Mouse (Mus musculus): ENCODE data around the gene Tex36. TPM values are rescaled to one million over a fixed set of nuclear protein-coding genes. Genes with fewer than 3 reads are reported as not detected.

Tex36 gene
- polyA plus RNA-seq, 1 experiment from 2014 or later, result not detected

DNA sequence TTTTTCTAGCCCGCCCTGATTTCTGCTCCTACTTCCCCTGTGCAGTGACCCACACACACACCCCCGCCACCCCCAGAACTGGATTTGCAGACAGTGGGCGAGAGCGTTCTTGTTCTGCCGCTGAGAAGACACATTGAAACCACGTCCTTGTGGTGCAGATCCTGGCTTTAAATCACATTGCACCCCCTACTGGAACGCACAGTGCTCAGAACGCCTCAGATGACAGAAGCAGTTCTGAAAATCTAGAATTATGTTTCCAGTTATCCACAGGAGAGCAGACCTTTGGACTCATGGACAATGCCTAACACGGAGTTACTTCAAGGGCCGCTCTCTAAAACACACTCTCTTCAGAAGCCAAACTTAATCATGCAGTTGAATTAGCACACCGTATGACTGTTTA is 18.8 kb upstream of the Tex36 start:
- peaks cover 10% of the 10 kb centered on the region; the same call in 1 of the 2 replicates for H3K4me1 ChIP-seq
- no peak overlapping the region for H3K27ac ChIP-seq
- no peak overlapping the region for H3K9ac ChIP-seq
- H3K36me3 ChIP-seq, result no peaks in the 10 kb centered on the region
- 19% methylated on average over 11 of the region's 11 CpGs for WGBS
- no peak; the same call in 1 of the 2 replicates for ATAC-seq (replicated peaks; ENCODE audit: low FRiP score)
- H3K27me3 ChIP-seq, result no peaks in the 10 kb centered on the region
- H3K9me3 ChIP-seq (replicated peaks), result no peaks in the 10 kb centered on the region
- peak overlapping the region; percentile 51 for H3K4me2 ChIP-seq
- H3K4me3 ChIP-seq (replicated peaks), result no peak overlapping the region

DNA sequence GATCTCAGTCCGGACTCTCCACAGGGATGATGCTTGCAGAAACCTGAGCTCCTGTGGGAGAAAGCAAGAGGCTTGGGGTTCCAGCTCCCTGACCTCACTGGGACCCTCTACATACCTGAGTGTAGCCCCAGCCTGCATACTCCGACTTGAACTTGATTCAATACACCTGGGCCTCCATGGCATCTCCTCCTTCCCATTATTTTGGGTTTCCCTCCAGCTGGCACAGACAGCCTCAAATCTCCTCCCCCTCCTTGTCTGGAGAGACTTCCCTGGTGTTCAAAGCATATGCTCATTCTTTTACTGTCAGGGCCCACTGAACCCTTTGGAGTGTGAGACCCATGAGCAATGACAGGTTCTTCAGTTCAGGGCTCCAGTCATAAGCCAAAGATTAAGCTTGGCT is 11.0 kb upstream of the Tex36 start:
- H3K9ac ChIP-seq, result no peak overlapping the region
- no peaks in the 10 kb centered on the region for H3K27me3 ChIP-seq
- H3K4me3 ChIP-seq (replicated peaks), result no peak overlapping the region
- H3K4me1 ChIP-seq, result peaks cover 18% of the 10 kb centered on the region
- no peaks in the 10 kb centered on the region for H3K9me3 ChIP-seq (replicated peaks)
- H3K4me2 ChIP-seq, result no peak overlapping the region
- H3K36me3 ChIP-seq, result no peaks in the 10 kb centered on the region
- no peak for ATAC-seq (replicated peaks; ENCODE audit: low FRiP score)
- 55% methylated on average over 2 of the region's 2 CpGs for WGBS
- no peak overlapping the region for H3K27ac ChIP-seq

DNA sequence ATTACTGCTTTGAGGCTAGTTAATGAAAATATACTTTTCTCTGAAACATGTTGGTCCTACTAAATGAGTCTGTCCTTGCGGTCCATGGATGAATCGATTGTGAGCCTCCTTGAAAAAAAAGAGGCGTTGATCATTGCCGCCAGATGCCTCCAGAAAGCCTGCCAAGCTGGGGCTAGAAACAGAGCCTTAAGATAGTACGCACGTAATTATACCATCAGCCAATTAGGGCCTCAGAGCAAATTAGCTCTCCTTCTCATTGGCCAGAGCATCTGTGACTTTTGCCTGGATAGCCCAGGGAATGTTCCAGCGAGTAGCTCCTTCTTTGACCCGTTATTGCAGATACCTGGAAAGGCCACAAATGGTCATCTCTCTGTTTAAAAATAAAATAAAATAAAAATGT is 7.6 kb upstream of the Tex36 start:
- ATAC-seq (replicated peaks; ENCODE audit: low FRiP score), result no peak

DNA sequence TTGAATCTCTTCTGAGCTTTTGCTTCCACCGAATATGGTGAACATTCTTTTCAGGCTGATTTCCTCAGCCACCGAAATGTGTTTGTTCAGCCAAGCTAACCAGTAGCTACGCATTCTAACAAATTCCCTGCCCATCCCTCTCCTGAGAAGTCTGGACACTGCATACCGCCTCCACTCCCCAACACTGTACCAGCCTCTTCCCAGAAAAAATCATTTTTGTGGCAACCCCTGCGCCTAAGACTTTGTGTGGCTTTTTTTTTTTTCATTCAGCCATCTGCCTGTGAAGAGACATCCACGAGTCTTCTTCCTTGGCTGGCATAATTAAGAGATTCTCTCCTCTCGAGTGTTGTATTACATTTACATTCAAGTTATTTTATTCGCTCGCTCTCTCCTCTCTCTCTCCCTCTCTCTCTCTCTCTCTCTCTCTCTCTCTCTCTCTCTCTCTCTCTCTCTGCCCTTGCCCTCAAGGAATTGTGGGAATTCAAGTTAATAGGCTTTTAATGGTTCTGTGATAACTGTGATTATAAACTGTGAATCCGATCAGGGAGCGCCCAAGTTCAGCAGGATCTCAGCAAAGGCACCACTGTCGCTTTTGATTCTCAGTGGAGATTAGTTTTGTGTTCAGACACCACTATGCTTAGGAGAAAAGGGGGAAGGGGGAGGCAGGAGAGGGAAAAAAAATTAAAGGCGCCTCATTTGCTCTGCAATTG is 6.8 kb upstream of the Tex36 start:
- no peak overlapping the region for H3K9ac ChIP-seq
- no peak for ATAC-seq (replicated peaks; ENCODE audit: low FRiP score)
- no peak overlapping the region for H3K27ac ChIP-seq
- 52% methylated on average over 13 of the region's 13 CpGs for WGBS
- no peaks in the 10 kb centered on the region for H3K9me3 ChIP-seq (replicated peaks)
- H3K36me3 ChIP-seq, result no peaks in the 10 kb centered on the region
- H3K4me1 ChIP-seq, result peaks cover 41% of the 10 kb centered on the region
- H3K27me3 ChIP-seq, result no peaks in the 10 kb centered on the region
- H3K4me2 ChIP-seq, result peak overlapping the region; percentile 45
- H3K4me3 ChIP-seq (replicated peaks), result peak overlapping the region; percentile 16; the same call in 1 of the 2 replicates

More for the DNA sequence above, 7.6 kb upstream of the Tex36 start:
- 77% methylated on average over 8 of the region's 8 CpGs for WGBS
- H3K4me3 ChIP-seq (replicated peaks), result no peak overlapping the region
- H3K9me3 ChIP-seq (replicated peaks), result no peaks in the 10 kb centered on the region
- no peak overlapping the region for H3K4me2 ChIP-seq
- H3K9ac ChIP-seq, result no peak overlapping the region
- H3K27ac ChIP-seq, result no peak overlapping the region
- H3K36me3 ChIP-seq, result no peaks in the 10 kb centered on the region
- H3K4me1 ChIP-seq, result peaks cover 39% of the 10 kb centered on the region
- no peaks in the 10 kb centered on the region for H3K27me3 ChIP-seq

DNA sequence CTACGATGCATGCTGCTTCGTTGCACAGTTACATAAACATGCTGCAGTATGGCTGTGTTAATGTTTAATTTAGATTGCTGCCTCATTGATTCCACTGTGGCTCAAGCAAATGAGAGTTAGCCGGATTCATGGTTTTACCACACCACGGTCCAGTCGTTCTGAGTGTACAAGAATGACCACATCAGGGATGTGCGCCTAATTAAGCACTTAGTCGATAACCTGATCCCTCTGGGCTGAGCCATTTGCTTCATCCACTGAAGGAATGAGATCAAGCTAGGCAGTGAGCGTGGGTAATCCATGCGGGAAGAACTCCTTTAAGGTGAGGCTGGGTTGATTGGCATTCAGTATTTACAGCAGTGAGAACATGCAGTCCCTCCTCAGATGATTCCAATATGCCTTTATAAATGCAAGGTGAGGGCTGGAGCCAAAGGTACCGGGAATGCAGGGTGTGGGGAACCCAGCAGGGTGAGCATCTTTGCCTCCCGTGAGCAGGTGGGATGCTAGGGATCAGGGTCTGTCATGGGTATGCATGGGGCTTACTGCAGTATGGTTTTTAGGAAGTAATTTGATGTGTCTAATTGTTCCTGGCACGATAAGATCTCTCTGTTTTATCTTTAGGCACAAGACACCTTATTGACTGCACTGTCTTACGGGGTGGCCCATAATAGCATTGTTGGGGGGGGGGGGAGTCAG is 6.1 kb upstream of the Tex36 start:
- peaks cover 41% of the 10 kb centered on the region for H3K4me1 ChIP-seq
- H3K4me3 ChIP-seq (replicated peaks), result peak overlapping the region; percentile 16; the same call in 1 of the 2 replicates
- no peaks in the 10 kb centered on the region for H3K9me3 ChIP-seq (replicated peaks)
- ATAC-seq (replicated peaks; ENCODE audit: low FRiP score), result peak; percentile 87
- WGBS, result 37% methylated on average over 13 of the region's 13 CpGs
- H3K4me2 ChIP-seq, result peak overlapping the region; percentile 45
- H3K36me3 ChIP-seq, result no peaks in the 10 kb centered on the region
- H3K27me3 ChIP-seq, result no peaks in the 10 kb centered on the region
- peak overlapping the region; percentile 80 for H3K27ac ChIP-seq
- no peak overlapping the region for H3K9ac ChIP-seq

DNA sequence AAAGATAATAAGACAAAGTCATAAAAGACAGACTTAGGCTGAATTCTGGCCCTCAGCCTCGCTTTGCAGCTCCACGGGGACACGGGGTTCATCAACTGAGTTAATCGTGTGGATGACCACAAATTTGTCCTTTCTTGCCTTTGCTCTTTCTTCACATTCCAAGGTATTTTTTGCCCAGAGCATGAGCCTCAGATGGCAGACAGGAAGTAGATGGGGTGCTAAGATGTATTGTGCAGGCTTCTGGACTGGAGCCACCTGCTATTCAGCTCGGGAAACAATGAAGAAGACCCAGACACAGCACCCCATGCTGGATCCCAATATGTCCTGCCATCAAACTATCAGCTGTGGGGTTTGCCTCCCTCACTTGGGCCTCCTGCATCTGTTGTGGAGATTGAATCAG is 5.4 kb upstream of the Tex36 start:
- peak overlapping the region; percentile 80 for H3K27ac ChIP-seq
- no peaks in the 10 kb centered on the region for H3K36me3 ChIP-seq
- H3K4me1 ChIP-seq, result peaks cover 41% of the 10 kb centered on the region
- no peak for ATAC-seq (replicated peaks; ENCODE audit: low FRiP score)
- H3K9ac ChIP-seq, result no peak overlapping the region
- peak overlapping the region; percentile 45 for H3K4me2 ChIP-seq
- no peaks in the 10 kb centered on the region for H3K9me3 ChIP-seq (replicated peaks)
- H3K27me3 ChIP-seq, result no peaks in the 10 kb centered on the region
- no peak overlapping the region for H3K4me3 ChIP-seq (replicated peaks)
- 40% methylated on average over 5 of the region's 5 CpGs for WGBS

DNA sequence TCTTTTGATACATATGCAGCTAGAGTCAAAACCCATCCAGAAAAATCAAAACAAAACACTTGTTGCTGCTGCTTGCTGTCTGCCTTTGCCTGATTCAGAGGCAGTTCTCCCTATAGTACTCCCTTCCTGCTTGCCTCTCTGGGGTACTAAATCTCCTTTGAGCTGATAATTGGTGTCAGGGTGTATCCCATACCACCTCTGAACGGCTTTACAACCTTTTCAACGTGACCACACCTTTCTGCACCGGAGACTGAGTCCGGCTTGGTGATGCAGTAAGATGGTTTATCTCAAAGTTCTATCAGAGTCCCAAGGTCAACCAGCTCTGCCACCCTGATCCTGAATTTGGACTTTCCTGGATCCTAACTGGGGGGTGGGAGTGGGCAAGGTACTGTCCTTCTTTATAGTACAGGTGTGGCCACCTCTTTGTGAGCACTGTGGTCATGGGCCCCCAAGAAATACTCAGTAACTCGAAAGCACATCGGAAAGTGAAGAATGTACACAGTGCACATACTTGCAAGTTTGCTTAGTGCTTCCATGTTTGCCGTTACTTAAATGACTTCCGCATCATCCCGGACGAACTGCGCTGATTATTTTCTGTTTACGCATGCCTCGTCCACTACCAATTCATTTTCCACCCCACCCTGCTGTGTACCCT is 2.6 kb upstream of the Tex36 start:
- no peak for ATAC-seq (replicated peaks; ENCODE audit: low FRiP score)
- WGBS, result 40% methylated on average over 13 of the region's 13 CpGs
- no peak overlapping the region for H3K9ac ChIP-seq
- no peaks in the 10 kb centered on the region for H3K36me3 ChIP-seq
- no peaks in the 10 kb centered on the region for H3K9me3 ChIP-seq (replicated peaks)
- H3K27me3 ChIP-seq, result no peaks in the 10 kb centered on the region
- no peak overlapping the region for H3K27ac ChIP-seq
- H3K4me1 ChIP-seq, result peaks cover 36% of the 10 kb centered on the region
- H3K4me2 ChIP-seq, result no peak overlapping the region
- H3K4me3 ChIP-seq (replicated peaks), result no peak overlapping the region

DNA sequence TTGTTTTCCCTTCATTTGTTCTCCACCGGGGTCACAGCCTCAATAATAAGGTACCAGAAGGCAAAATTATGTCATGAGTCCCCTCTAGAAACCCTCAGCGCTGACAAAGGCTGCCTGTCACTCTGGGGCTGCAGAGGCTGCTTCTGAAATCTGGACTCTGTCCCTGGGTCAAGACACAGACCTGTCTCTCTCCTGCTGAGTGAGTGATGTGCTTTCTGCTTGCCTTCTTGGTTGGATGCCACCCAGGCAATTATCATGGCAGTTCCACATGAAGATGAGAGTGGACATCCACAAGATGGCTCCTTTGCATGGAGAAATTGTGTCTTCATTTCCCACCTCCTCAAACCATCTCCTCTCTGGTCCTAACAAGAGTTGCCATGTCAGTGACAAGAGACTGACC is 1.2 kb upstream of the Tex36 start:
- no peaks in the 10 kb centered on the region for H3K36me3 ChIP-seq
- no peak for ATAC-seq (replicated peaks; ENCODE audit: low FRiP score)
- H3K27ac ChIP-seq, result no peak overlapping the region
- H3K9me3 ChIP-seq (replicated peaks), result no peaks in the 10 kb centered on the region
- H3K4me2 ChIP-seq, result no peak overlapping the region
- H3K4me1 ChIP-seq, result peaks cover 25% of the 10 kb centered on the region
- no peak overlapping the region for H3K4me3 ChIP-seq (replicated peaks)
- H3K9ac ChIP-seq, result no peak overlapping the region
- WGBS, result 79% methylated on average over 2 of the region's 2 CpGs
- no peaks in the 10 kb centered on the region for H3K27me3 ChIP-seq

DNA sequence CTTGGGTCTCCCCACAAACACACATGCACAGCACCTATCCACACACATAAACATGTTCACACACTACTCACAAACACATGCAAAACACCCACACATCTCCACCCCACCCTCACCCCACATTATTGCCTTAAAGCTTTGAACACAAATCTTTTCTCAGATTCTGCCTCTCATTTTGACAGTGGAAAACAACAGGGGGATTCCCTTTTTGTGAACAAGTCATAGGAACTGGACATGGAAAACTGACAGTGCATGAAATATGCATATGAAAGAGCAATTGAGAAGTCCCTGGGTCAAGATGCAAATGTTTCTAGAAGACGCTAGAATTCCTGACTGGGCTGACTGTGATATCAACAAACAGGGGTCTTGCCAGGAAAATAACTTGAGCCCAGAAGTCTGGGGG is 1.4 kb downstream of the Tex36 start:
- Histone ChIP-seq H3K4me2 (no peak overlapping the region), H3K9ac (no peak overlapping the region), H3K27me3 (no peaks in the 10 kb centered on the region), H3K36me3 (no peaks in the 10 kb centered on the region), H3K4me1 (peaks cover 10% of the 10 kb centered on the region), H3K4me3 (replicated peaks) (no peak overlapping the region), H3K9me3 (replicated peaks) (no peaks in the 10 kb centered on the region), H3K27ac (no peak overlapping the region)
- whole genome bisulfite sequencing, result 58% methylated on average over 1 of the region's 1 CpGs
- no peak for ATAC-seq (replicated peaks; ENCODE audit: low FRiP score)

DNA sequence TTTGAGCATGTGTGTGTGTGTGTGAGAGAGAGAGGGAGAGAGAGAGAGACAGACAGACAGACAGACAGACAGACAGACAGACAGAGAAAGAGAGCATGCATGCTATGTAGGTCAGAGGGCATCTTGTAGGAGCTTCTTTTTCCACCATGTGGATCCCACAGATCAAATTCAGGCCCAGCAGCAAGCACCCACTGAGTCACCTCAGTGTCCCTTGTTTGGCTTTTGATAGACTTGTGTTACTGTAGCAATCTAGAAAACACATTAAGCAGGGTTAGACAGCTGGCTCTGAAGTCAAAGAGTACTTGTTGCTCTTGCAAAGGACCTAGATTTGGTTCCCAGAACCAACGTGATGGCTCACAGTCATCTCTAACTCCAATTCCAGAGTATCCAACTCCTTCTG is 10.2 kb downstream of the Tex36 start:
- Histone ChIP-seq H3K4me3 (replicated peaks) (no peak overlapping the region), H3K27ac (no peak overlapping the region), H3K9ac (no peak overlapping the region), H3K4me1 (no peaks in the 10 kb centered on the region), H3K36me3 (no peaks in the 10 kb centered on the region), H3K4me2 (no peak overlapping the region), H3K9me3 (replicated peaks) (no peaks in the 10 kb centered on the region), H3K27me3 (no peaks in the 10 kb centered on the region)
- 64% methylated on average over 1 of the region's 1 CpGs for WGBS
- ATAC-seq (replicated peaks; ENCODE audit: low FRiP score), result no peak

DNA sequence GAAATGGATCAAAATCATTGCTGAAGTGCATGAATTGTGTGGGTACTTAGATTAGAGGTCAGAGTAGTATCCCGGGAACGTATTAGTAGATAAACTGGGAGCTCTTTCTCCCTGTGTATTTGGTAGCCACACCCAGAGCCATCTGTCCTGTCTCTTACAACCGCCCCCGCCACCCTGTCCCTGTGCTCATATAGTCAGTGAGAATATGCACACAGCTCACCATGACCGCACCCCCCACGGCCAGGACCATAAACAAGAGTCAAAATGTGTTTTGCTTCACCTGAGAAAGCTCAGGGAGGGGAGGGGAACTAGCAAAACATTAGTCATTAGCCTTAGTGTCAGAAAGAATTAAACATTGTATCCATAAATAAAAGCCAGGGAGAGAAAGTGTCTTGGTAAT is 18.7 kb downstream of the Tex36 start:
- H3K4me3 ChIP-seq (replicated peaks), result no peak overlapping the region
- ATAC-seq (replicated peaks; ENCODE audit: low FRiP score), result no peak

DNA sequence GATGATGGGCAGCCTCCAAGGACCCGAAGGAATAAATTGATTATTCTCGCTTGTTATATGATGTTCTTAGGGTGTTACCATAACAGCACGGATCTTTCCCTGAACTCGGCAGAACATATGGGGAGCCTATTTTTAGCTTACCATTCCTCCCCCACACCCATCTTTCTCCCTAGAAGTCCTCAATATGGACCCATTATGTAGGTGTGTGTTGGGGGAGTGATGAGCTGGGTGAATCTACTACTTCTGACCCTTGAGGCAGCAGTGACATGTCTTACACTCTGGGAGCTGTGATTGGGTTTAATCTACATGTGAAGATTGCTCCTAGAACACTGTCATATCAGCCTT is 21.7 kb downstream of the Tex36 start:
- Histone ChIP-seq H3K9ac (no peak overlapping the region), H3K9me3 (replicated peaks) (no peaks in the 10 kb centered on the region), H3K27me3 (no peaks in the 10 kb centered on the region), H3K4me3 (replicated peaks) (no peak overlapping the region), H3K27ac (no peak overlapping the region), H3K36me3 (no peaks in the 10 kb centered on the region), H3K4me1 (peaks cover 15% of the 10 kb centered on the region), H3K4me2 (no peak overlapping the region)
- WGBS, result 93% methylated on average over 4 of the region's 4 CpGs
- no peak for ATAC-seq (replicated peaks; ENCODE audit: low FRiP score)

More for the DNA sequence above, 18.7 kb downstream of the Tex36 start:
- H3K4me1 ChIP-seq, result no peaks in the 10 kb centered on the region
- no peaks in the 10 kb centered on the region for H3K9me3 ChIP-seq (replicated peaks)
- no peak overlapping the region for H3K27ac ChIP-seq
- no peak overlapping the region for H3K4me2 ChIP-seq
- no peaks in the 10 kb centered on the region for H3K27me3 ChIP-seq
- H3K9ac ChIP-seq, result no peak overlapping the region
- H3K36me3 ChIP-seq, result no peaks in the 10 kb centered on the region
- WGBS, result 68% methylated on average over 6 of the region's 6 CpGs

Data from kidney, embryonic 15.5 days (tissue).